Mouse (Mus musculus) hindbrain, embryonic 11.5 days (tissue): Measurements from ENCODE around the gene Sfxn5. TPM values are rescaled to one million over a fixed set of nuclear protein-coding genes. Genes with fewer than 3 reads are reported as not detected.

ENCODE experiments used
- ATAC-seq: fragments of 200-750 bp; cut with Nextera tagmentation; 2 replicates; pipeline ENCODE4 v1.8.0; 2017; ENCODE audit warnings: mild to moderate bottlenecking, moderate TSS enrichment, moderate library complexity; ENCODE audit not compliant: low FRiP score
- DNase-seq: peaks from one replicate; pipeline ENCODE4 v3.0.0-alpha.2; 2015; ENCODE audit warnings: low spot score
- H3K27ac ChIP-seq: fragments of 300-500 bp; sonication (generic); 2 replicates; pipeline ENCODE4 v1.5.1; 2014; ENCODE audit warnings: mild to moderate bottlenecking, low read depth, low read length
- H3K27me3 ChIP-seq: fragments of 300-500 bp; sonication (generic); 2 replicates; pipeline ENCODE4 v1.6.1; 2014; ENCODE audit warnings: mild to moderate bottlenecking, low read length, moderate library complexity, mixed read lengths; ENCODE audit not compliant: control insufficient read depth, insufficient read depth
- H3K36me3 ChIP-seq: fragments of 300-500 bp; sonication (generic); 2 replicates; pipeline ENCODE4 v1.6.1; 2014; ENCODE audit warnings: mild to moderate bottlenecking, low read length, moderate library complexity, mixed read lengths; ENCODE audit not compliant: control insufficient read depth, insufficient read depth
- H3K4me1 ChIP-seq: fragments of 300-500 bp; sonication (generic); replicated peaks from 2 replicates; pipeline ENCODE4 v1.6.1; 2014; ENCODE audit warnings: low read length, mixed read lengths; ENCODE audit not compliant: control insufficient read depth, insufficient read depth
- H3K4me2 ChIP-seq: fragments of 300-500 bp; sonication (generic); replicated peaks from 2 replicates; pipeline ENCODE4 v1.6.1; 2014; ENCODE audit warnings: mild to moderate bottlenecking, low read depth, low read length
- H3K4me3 ChIP-seq: fragments of 300-500 bp; sonication (generic); 2 replicates; pipeline ENCODE4 v1.5.1; 2014; ENCODE audit warnings: low read depth, low read length
- H3K9ac ChIP-seq: fragments of 300-500 bp; sonication (generic); 2 replicates; pipeline ENCODE4 v1.6.1; 2014; ENCODE audit warnings: low read depth, low read length
- H3K9me3 ChIP-seq: fragments of 300-500 bp; sonication (generic); 2 replicates; pipeline ENCODE4 v1.6.1; 2016; ENCODE audit warnings: low read length; ENCODE audit not compliant: control insufficient read depth
- WGBS: fragments of 180-500 bp; shearing (Covaris S2); extraction: QIAGEN DNeasy Blood & Tissue Kit; methylation state at CpG from one replicate; pipeline ENCODE4 v1.1.7; 2014; 5-methylcytosine and 5-hydroxymethylcytosine counted together
- polyA plus RNA-seq: library from polyadenylated mRNA; unstranded; fragments of >200 nt; fragmentation: Nextera tagmentation; extraction: Ambion mirVana; gene quantifications from 2 replicates; pipeline ENCODE4 v1.2.1, GENCODE M21; 2014

Sfxn5 gene
- polyA plus RNA-seq, 1 experiment from 2014 or later, result 6.2 TPM

DNA sequence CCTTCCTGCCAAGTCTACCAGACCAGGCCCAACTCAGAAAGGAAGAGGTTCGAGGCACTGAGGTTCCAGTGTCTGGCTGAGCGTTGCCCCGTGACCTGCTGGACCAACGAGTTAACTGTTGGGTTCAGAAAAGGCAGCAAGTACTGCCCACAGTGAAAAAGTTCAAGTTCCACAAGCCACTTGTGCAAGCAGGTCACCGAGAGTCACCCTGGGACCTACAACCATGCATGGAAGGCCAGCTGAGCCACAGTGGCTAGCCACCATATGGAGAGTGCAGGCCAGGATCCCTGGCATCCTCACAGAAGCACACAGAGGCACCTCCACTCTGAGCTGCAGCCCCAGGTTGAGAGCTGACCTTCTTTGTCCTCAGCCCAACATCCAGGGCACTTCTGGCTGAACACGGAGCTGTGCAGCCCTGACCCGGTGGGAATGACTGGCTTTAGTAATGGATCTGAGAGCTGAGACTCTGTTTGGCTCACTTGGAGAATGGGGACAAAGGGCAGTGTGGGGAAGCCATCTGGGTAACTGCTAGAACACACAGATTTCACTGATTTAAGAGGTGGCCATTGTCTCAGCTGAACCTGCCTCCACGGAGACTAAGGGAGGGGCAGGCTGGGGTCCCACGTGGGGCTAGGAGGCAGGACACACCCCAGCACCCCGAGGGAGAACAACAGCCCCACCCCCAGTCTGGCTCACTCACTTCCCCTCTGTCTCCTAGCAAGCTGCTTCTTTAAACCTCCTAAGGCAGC is 39.8 kb downstream of the Sfxn5 start:
- peak overlapping the region; percentile 24; the same call in 1 of the 2 replicates for H3K27ac ChIP-seq
- H3K9ac ChIP-seq, result no peak overlapping the region
- no peak overlapping the region for H3K4me3 ChIP-seq
- ATAC-seq (peak; percentile 59; the same call in 1 of the 2 replicates), DNase-seq (peak; percentile 20)
- no peak overlapping the region for H3K4me2 ChIP-seq
- no peaks in the 10 kb centered on the region for H3K9me3 ChIP-seq
- H3K4me1 ChIP-seq, result no peaks in the 10 kb centered on the region
- H3K27me3 ChIP-seq, result no peaks in the 10 kb centered on the region
- WGBS, result 59% methylated on average over 10 of the region's 10 CpGs
- no peaks in the 10 kb centered on the region for H3K36me3 ChIP-seq

DNA sequence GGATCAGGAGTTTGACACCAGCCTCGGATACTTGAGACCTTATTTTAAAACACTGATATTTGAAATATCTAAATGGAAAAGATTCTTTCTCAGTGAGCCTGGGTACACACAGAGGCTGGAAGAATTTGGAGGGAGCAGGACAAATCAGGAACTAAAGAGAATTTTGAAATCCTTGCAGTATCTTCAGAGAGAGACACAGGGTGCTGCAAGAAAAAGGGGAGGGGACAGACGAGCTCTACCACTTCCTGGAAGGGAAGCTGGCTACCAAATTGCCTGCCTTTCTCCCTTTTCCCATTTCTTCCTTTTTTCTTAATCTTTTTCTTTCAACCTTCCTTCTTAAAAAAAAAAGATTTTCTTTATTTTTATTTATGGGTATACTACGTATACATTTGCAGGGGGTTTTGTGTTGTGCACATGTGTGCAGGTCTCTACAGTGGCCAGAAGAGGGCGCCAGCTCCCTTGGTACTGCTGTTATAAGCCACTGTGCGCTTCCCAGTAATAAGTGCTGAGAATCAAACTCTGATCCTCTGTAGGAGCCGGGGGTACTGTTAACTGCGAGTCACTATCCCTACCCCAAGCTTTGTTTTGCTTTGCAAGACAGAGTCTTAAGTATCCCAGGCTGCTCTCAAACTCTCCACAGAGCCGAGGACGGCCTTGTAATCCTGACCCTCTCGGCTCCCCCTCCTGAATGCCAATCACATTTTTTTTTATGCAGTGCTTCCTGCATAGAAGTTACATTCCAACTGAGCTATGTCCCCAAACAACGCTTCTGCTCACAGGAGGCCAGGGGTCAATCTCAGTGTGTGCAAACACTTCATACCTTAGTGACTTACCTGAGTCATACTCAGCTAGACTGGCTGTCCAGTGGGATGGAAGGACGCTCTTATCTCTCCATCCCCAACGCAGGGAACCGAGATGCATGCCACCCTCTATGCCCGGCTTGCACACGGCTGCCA is 42.1 kb downstream of the Sfxn5 start:
- WGBS, result 89% methylated on average over 16 of the region's 16 CpGs
- no peaks in the 10 kb centered on the region for H3K4me1 ChIP-seq
- H3K27ac ChIP-seq, result no peak overlapping the region
- no peak for ATAC-seq
- no peak overlapping the region for H3K9ac ChIP-seq
- H3K4me2 ChIP-seq, result no peak overlapping the region
- H3K9me3 ChIP-seq, result no peaks in the 10 kb centered on the region
- H3K36me3 ChIP-seq, result no peaks in the 10 kb centered on the region
- DNase-seq, result no peak
- H3K27me3 ChIP-seq, result no peaks in the 10 kb centered on the region
- no peak overlapping the region for H3K4me3 ChIP-seq

DNA sequence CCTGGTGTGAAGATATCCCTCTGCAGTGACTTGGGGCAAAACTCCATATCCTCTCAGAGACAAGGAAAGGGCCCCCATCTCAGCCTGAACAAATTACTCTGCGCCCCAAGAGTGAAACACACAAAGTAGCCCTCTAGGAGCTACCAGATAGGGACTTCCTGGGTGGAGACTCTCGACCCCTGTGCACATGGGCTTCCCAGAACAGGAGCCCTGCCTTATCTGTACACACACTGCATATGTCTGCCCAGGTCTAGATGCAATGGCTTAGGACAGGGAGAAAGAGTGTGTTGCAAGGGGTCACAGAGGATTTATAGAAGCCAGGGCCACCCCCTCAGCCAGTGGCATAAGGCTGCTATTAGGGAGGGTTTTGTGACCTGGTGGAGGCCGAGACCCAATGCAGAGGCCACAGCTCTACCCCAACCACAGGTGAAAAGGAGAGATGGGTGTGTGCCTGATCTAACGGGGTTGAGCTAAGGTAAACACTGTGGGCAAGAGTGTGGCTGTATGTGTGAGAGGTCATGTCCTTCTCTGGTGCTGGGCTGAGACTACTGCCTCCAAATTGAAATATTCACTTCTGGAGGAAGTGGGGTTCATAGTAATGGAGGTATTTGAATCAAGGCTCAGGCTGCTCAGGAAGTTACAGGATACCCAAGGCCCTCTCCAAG is 44.9 kb downstream of the Sfxn5 start:
- H3K4me2 ChIP-seq, result no peak overlapping the region
- H3K4me3 ChIP-seq, result no peak overlapping the region
- no peaks in the 10 kb centered on the region for H3K9me3 ChIP-seq
- no peaks in the 10 kb centered on the region for H3K27me3 ChIP-seq
- no peak overlapping the region for H3K9ac ChIP-seq
- H3K4me1 ChIP-seq, result no peaks in the 10 kb centered on the region
- no peak overlapping the region for H3K27ac ChIP-seq
- no peak for DNase-seq
- 77% methylated on average over 4 of the region's 4 CpGs for WGBS
- no peaks in the 10 kb centered on the region for H3K36me3 ChIP-seq
- ATAC-seq, result no peak

DNA sequence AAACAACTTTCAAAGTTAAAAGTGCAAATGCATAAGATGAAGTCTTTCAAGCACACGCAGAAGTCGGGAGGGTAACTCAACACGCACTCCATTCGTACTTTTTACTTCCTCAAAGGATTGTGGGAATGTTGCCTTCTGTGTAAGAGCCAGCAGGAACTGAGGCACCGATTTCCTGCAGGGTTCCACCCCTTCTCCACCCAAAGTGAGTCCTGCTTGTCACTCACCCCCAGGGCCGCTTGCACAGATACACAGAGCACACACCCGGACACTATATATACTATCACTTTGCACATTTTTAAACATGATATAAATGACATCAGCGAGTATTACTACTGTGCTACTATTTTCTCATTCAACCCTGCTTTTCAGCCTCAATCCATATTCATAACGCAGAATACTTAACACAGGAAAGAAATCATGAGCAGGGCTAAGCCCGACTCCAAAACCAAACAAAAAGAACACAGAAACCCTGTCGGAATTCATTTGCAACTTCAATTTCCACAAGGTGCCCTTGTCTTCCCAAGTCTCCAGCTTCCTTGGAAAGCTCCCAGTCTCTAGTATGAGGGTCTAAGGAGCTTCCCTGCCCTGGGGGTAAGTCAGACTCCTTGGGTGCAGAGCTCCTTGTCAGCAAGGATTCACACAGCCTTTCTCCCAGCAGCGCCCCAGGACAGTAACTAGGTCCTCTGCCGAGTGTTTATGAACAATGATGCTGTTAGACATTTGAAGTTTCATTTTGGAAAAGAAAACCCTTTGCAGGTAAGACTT is 46.8 kb downstream of the Sfxn5 start:
- 90% methylated on average over 13 of the region's 13 CpGs for WGBS
- DNase-seq, result no peak
- no peak for ATAC-seq

DNA sequence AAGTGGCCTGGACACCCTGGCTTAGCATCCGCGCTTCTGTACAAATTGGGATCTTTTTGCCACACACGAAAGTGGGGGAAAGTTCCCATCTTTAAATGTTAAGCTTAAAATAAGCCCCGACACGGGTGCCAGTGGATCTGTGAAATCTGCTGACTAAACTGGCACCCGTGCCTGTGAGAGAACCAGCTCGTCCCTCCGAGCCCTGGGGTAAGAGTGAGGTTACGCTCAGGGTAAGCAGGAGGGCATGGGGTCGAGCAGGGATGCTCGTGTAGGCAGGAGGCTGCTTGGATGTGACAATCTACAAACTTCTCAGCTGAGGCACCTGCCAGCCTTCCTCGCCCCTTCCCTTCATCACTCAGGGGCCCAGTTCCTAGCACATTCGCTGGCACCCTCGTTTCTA is 52.4 kb downstream of the Sfxn5 start:
- no peak for ATAC-seq
- H3K27me3 ChIP-seq, result no peaks in the 10 kb centered on the region
- no peak overlapping the region for H3K9ac ChIP-seq
- no peaks in the 10 kb centered on the region for H3K4me1 ChIP-seq
- 87% methylated on average over 14 of the region's 14 CpGs for WGBS
- H3K27ac ChIP-seq, result no peak overlapping the region
- no peak overlapping the region for H3K4me3 ChIP-seq
- no peak overlapping the region for H3K4me2 ChIP-seq
- DNase-seq, result no peak
- no peaks in the 10 kb centered on the region for H3K36me3 ChIP-seq
- H3K9me3 ChIP-seq, result no peaks in the 10 kb centered on the region

More for the DNA sequence above, 46.8 kb downstream of the Sfxn5 start:
- Histone ChIP-seq H3K4me3 (no peak overlapping the region), H3K4me1 (no peaks in the 10 kb centered on the region), H3K36me3 (no peaks in the 10 kb centered on the region), H3K9ac (no peak overlapping the region), H3K27ac (no peak overlapping the region), H3K9me3 (no peaks in the 10 kb centered on the region), H3K27me3 (no peaks in the 10 kb centered on the region), H3K4me2 (no peak overlapping the region)

DNA sequence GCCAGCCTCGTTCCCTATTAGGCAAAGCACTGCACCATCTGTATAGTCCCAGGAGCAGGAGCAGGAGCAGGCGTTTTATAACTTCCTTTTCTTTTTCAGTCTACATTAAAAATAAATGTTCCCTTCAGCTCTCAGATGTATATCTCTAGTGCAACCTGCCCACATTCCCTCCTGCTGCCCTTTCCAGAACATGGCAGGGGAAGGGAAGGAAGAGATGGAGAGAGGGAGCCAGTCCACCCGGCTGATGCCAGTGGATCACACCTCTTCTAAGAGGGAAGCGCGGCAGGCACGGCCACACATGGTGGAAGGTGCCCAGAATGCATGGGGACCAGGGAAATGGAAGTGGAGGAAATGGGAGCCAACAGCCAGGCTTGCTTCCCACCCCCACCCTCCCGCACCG is 56.7 kb downstream of the Sfxn5 start:
- no peak overlapping the region for H3K27ac ChIP-seq
- 87% methylated on average over 8 of the region's 8 CpGs for WGBS
- DNase-seq (no peak), ATAC-seq (no peak)
- H3K4me2 ChIP-seq, result no peak overlapping the region
- H3K9ac ChIP-seq, result no peak overlapping the region
- no peaks in the 10 kb centered on the region for H3K4me1 ChIP-seq
- no peaks in the 10 kb centered on the region for H3K9me3 ChIP-seq
- H3K27me3 ChIP-seq, result no peaks in the 10 kb centered on the region
- H3K36me3 ChIP-seq, result no peaks in the 10 kb centered on the region
- no peak overlapping the region for H3K4me3 ChIP-seq

DNA sequence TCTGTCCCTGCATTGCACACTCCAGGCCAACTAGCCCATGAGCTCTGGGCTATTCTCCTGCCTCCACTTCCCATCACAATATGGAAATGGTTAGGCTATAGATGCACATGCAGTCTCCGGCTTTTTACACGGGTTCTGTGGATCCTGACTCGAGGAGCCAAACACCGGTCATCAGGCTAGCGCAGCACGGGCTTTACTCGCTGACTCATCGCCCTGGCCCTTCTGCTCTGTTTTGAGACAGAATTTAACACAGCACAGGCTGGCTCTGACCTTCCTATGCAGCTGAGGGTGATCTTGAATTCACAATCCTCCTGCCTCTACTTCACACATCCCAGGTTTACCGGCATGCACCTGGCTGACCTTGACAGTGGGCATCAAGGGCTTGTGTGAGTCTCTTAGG is 60.8 kb downstream of the Sfxn5 start:
- Histone ChIP-seq H3K4me3 (no peak overlapping the region), H3K9me3 (no peaks in the 10 kb centered on the region), H3K9ac (no peak overlapping the region), H3K36me3 (no peaks in the 10 kb centered on the region), H3K27me3 (0 out of 2 replicates have a peak, but pooled peaks cover 2% of the 10 kb centered on the region), H3K4me1 (no peaks in the 10 kb centered on the region), H3K4me2 (no peak overlapping the region), H3K27ac (no peak overlapping the region)
- DNase-seq (no peak), ATAC-seq (no peak)
- WGBS, result 89% methylated on average over 9 of the region's 9 CpGs

DNA sequence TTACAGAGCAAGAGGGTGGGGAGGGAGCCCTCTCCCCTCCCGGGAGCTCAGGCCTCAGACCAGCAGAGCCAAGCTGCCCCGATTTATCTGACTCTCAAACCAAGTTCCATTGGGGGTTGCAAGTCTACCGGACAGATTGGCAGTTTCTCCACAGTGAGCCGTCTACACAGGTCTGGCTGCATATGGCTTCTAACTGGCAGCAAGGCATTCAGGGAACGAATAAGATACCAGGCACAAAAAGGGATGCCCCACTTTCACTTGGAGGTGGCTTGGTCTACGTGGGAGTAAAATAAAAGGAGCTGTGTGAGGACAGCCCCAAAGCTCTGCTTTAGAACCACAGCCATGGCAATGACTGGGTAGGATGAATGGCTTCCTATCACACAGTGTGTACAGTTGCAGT is 67.2 kb downstream of the Sfxn5 start:
- no peak for ATAC-seq
- Histone ChIP-seq H3K36me3 (no peaks in the 10 kb centered on the region), H3K9me3 (no peaks in the 10 kb centered on the region), H3K27me3 (0 out of 2 replicates have a peak, but pooled peaks cover 2% of the 10 kb centered on the region), H3K4me3 (no peak overlapping the region), H3K27ac (no peak overlapping the region), H3K4me2 (no peak overlapping the region), H3K9ac (no peak overlapping the region), H3K4me1 (peaks cover 8% of the 10 kb centered on the region)
- DNase-seq, result no peak
- WGBS, result 34% methylated on average over 6 of the region's 6 CpGs
